ENCODE assay signal across 23 mouse cellular contexts in genomic region chr2:5319138-5319537, GRCm38 (mm10).
DNase-seq lines count a peak whose midpoint lies in the region; TF ChIP-seq lines count a peak whose summit lies in the region.
"Had no signal": no experiment of that assay in that cellular context is flagged by ENCODE, and none has a peak within 500 bp of the region (broad histone marks: within the 10 kb centered on the region; RNA-seq: fewer than 3 reads in every experiment).

No protein-coding gene starts in this region.

- no peak for TF ChIP-seq EP300 in heart, adult 2 months (IDR thresholded peaks at IDR 0.05; ENCODE audit: insufficient read depth, low read depth, low read length)
- peak in 1 of 2 experiments; percentile 31; a peak in 1 of 4 replicates for TF ChIP-seq EP300 in MEL (IDR thresholded peaks at IDR 0.05; ENCODE audit: low read depth in 1 of 2, low read length in 2 of 2)

- H3K36me3 ChIP-seq in heart, adult 2 months (ENCODE audit: control insufficient read depth, insufficient read depth, low read length), result no peaks in the 10 kb centered on the region
- H3K36me3 ChIP-seq in MEL (ENCODE audit: control insufficient read depth in 1 of 2, insufficient read depth in 2 of 2, low read length in 2 of 2), result peaks cover 0 to 19% of the 10 kb centered on the region in 2 experiments; a peak in 2 of 4 replicates
- H3K36me3 ChIP-seq: embryonic facial prominence, embryonic 13.5 days; embryonic facial prominence, embryonic 15.5 days; forebrain, embryonic 10.5 days; forebrain, embryonic 12.5 days; G1E had no signal

- no peaks in the 10 kb centered on the region for H3K9me3 ChIP-seq in MEL (replicated peaks; ENCODE audit: insufficient read depth, low read length)
- H3K9me3 ChIP-seq: embryonic facial prominence, embryonic 13.5 days; embryonic facial prominence, embryonic 15.5 days; forebrain, embryonic 10.5 days; forebrain, embryonic 12.5 days; G1E had no signal

- 82% methylated on average over 3 of the region's 3 CpGs for WGBS in heart, adult 2 months

- peak; percentile 21 for DNase-seq in heart, adult 11 months
- DNase-seq in heart, adult 2 months, result no peak
- peak; percentile 52 for DNase-seq in MEL (ENCODE audit: low read depth, low spot score)
- DNase-seq in induced T-regulatory cell, adult 2 months (ENCODE audit: low read depth), result peak; percentile 6
- no peak for DNase-seq in right cerebral cortex, postnatal 14 days
- DNase-seq in urinary bladder, adult 2 months (ENCODE audit: low spot score), result no peak
- no peak for DNase-seq in adrenal gland, postnatal 36 days
- DNase-seq: adrenal gland, adult 2 months; adrenal gland, postnatal 10 days; adrenal gland, postnatal 25 days; cerebellum, adult 11 months; cerebellum, adult 18-20 months; cerebellum, adult 8-10 months; cerebellum, adult 9-11 months; cerebellum, postnatal 14 days; cerebellum, postnatal 36 days; embryo, embryonic 11 days had no signal

- TF ChIP-seq POLR2A in heart, adult 2 months (IDR thresholded peaks at IDR 0.05; ENCODE audit: insufficient read depth, low read depth, low read length), result no peak
- TF ChIP-seq POLR2A in MEL (IDR thresholded peaks at IDR 0.05; ENCODE audit: control insufficient read depth in 1 of 2, insufficient read depth in 1 of 2, low read depth in 1 of 2, low read length in 2 of 2, poor library complexity in 1 of 2), result no peak

- no peak for TF ChIP-seq CTCF in heart, adult 2 months (IDR thresholded peaks at IDR 0.05)
- no peak for TF ChIP-seq CTCF in MEL (IDR thresholded peaks at IDR 0.05 in 2 of 3, conservative IDR thresholded peaks at IDR 0.05 in 1 of 3; ENCODE audit: control insufficient read depth in 1 of 3, insufficient read depth in 1 of 3, low read depth in 2 of 3, low read length in 3 of 3, poor library complexity in 1 of 3, severe bottlenecking in 1 of 3)

- no peaks in the 10 kb centered on the region for H3K4me1 ChIP-seq in heart, adult 2 months (ENCODE audit: control insufficient read depth, insufficient read depth, low read length)
- H3K4me1 ChIP-seq in MEL (ENCODE audit: control insufficient read depth in 1 of 2, insufficient read depth in 2 of 2, low read length in 2 of 2), result peaks cover 15 to 17% of the 10 kb centered on the region in 2 experiments

- no peaks in the 10 kb centered on the region for H3K27me3 ChIP-seq in heart, adult 2 months (ENCODE audit: control insufficient read depth, insufficient read depth, low read length)
- no peaks in the 10 kb centered on the region for H3K27me3 ChIP-seq in MEL (ENCODE audit: control insufficient read depth in 1 of 2, insufficient read depth in 2 of 2, low read length in 2 of 2)
- H3K27me3 ChIP-seq: embryonic facial prominence, embryonic 13.5 days; embryonic facial prominence, embryonic 15.5 days had no signal

- no peak overlapping the region for H3K9ac ChIP-seq in heart, adult 2 months (ENCODE audit: low read depth, low read length)
- no peak overlapping the region for H3K9ac ChIP-seq in MEL (ENCODE audit: control insufficient read depth, low read depth, low read length, poor library complexity, severe bottlenecking)
- H3K9ac ChIP-seq: embryonic facial prominence, embryonic 13.5 days; embryonic facial prominence, embryonic 15.5 days; forebrain, embryonic 12.5 days had no signal

- H3K27ac ChIP-seq in heart, adult 2 months, result no peak overlapping the region
- H3K27ac ChIP-seq in MEL (ENCODE audit: control insufficient read depth, low read depth, low read length), result peak overlapping the region; percentile 11; the same call in 1 of the 2 replicates
- H3K27ac ChIP-seq: embryonic facial prominence, embryonic 13.5 days; embryonic facial prominence, embryonic 15.5 days; forebrain, embryonic 10.5 days; forebrain, embryonic 12.5 days had no signal

- intact Hi-C loops in heart, adult 2 months (cut with DNase I), result no loop called here

- no peaks in the 10 kb centered on the region for H3K79me2 ChIP-seq in heart, adult 2 months (replicated peaks; ENCODE audit: control insufficient read depth, insufficient read depth, low read length)
- H3K79me2 ChIP-seq in MEL (ENCODE audit: control insufficient read depth, insufficient read depth, low read length, poor library complexity), result no peaks in the 10 kb centered on the region

- no peak overlapping the region for H3K4me3 ChIP-seq in heart, adult 2 months
- no peak overlapping the region for H3K4me3 ChIP-seq in MEL (ENCODE audit: control insufficient read depth in 1 of 2, insufficient read depth in 1 of 2, low read depth in 2 of 2, low read length in 2 of 2)
- H3K4me3 ChIP-seq: embryonic facial prominence, embryonic 13.5 days; embryonic facial prominence, embryonic 15.5 days; erythroblast, embryonic 14.5 days; forebrain, embryonic 10.5 days; forebrain, embryonic 12.5 days had no signal

- no peak for TF ChIP-seq RAD21 in MEL (IDR thresholded peaks at IDR 0.05; ENCODE audit: low read depth, low read length)

TF ChIP-seq in MEL, 35 proteins besides CTCF, POLR2A, EP300 and RAD21:
- TF ChIP-seq MAX (IDR thresholded peaks at IDR 0.05; ENCODE audit: low read length) (no peak), JUND (IDR thresholded peaks at IDR 0.05; ENCODE audit: low read depth, low read length) (no peak), TBP (IDR thresholded peaks at IDR 0.05; ENCODE audit: low read depth, low read length) (no peak), HCFC1 (IDR thresholded peaks at IDR 0.05; ENCODE audit: low read depth, low read length) (no peak), NRF1 (IDR thresholded peaks at IDR 0.05; ENCODE audit: insufficient read depth, low read depth, low read length, poor library complexity, severe bottlenecking) (no peak), MXI1 (IDR thresholded peaks at IDR 0.05; ENCODE audit: low read depth, low read length) (no peak), POLR2AphosphoS2 (IDR thresholded peaks at IDR 0.05; ENCODE audit: low read length) (no peak), MYC (IDR thresholded peaks at IDR 0.05; ENCODE audit: low read depth, low read length) (no peak), GATA1 (IDR thresholded peaks at IDR 0.05; ENCODE audit: low read depth, low read length) (no peak)
TF ChIP-seq in MEL: peak in this region for 0.

Comparison
In these comparisons a context has a peak if more than half of its experiments do, and no peak if none do; other contexts are left out.
1. DNase-seq: peak in heart, adult 11 months (single experiment), MEL (single experiment) and induced T-regulatory cell, adult 2 months (single experiment); none in heart, adult 2 months (0 of 2), right cerebral cortex, postnatal 14 days (single experiment), urinary bladder, adult 2 months (single experiment) and adrenal gland, postnatal 36 days (0 of 2).